Mouse (Mus musculus) c-Kit-positive CD71-positive TER-119-positive erythroid progenitor cells, embryonic 14.5 days (primary cell): ENCODE measurements around the gene Cds1.
"Not testable (repeated sequence)": the region's sequence is repeated elsewhere in the genome, so short reads cannot be mapped to it uniquely, and the experiment has no call there.

Source experiments
- DNase-seq: peaks from one replicate; pipeline ENCODE4 v3.0.0-alpha.2; 2013; ENCODE audit warnings: low spot score

Cds1 gene

DNA sequence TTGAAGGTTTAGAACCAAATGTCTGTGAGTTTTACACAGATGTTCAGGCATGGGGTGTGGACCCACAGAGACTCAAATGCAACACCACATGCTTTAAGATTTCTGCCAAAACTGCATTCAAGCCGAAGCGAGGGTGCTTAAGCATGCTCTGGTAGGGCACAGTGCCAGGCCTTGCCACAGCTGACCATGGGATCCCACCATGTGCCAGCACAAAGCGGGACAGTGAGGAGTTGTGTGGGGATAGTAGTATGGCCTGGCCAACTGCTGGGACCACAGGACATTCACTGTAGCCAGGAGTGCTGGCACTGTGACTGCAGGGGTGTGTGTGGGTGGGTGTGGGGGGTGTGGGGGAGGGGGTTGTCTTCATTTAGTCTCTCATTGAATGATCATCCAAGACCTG is 64.0 kb downstream of the Cds1 start:
- no peak for DNase-seq

DNA sequence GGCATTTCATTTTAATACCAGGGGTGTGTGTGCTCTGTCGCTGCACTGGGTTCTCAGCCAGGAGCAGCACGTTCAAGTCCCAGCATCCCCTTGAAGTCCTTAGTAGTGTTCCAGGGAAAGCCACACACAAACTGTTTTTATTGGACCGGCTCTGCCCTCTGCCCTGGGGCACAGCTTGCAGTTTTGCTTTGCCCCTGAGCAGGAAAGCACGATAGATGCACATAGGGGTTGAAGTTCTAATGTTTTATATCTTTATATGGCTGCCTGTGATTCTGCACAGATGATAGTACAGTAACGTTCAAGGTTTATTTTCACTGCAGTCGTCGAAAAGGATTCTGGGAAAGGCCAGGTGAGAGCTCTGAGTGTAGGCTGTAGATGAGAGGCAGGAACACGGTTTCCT is 65.2 kb downstream of the Cds1 start:
- no peak for DNase-seq

DNA sequence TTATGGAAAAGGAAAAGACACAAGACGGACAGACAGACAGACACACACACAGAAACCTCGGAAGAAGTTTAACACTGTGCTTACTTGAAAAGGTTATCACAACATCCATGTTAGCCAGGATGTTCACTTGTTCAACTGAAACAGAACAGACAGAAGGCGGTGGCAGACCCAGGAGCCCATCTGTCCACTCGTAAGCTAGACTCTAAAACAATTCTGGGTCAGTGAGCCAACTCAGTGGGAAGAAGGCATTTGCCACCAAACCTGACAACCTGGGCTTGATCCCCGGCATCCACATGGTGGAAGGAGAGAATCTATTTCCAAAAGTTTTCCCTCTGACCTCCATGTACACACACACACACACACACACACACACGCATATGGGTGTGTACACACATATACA is 67.1 kb downstream of the Cds1 start:
- DNase-seq = no peak

DNA sequence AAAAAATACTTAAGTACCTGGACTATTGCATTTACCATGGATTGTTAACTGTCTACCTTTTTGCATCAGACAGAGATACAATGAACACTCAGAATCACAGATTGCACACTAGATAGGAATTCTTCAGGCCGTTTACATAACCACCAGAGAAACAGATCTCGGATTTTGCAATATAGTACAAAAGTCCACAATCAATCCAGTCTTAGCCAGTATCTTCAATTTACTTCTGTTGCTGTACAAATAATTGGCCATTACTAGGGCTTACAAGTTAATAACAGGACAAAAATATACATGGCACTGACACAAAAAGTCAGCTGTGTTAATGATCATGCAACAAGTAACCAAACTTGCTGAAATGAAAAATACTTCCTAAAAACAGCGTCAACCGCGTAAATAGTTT is 68.1 kb downstream of the Cds1 start:
- no peak for DNase-seq

DNA sequence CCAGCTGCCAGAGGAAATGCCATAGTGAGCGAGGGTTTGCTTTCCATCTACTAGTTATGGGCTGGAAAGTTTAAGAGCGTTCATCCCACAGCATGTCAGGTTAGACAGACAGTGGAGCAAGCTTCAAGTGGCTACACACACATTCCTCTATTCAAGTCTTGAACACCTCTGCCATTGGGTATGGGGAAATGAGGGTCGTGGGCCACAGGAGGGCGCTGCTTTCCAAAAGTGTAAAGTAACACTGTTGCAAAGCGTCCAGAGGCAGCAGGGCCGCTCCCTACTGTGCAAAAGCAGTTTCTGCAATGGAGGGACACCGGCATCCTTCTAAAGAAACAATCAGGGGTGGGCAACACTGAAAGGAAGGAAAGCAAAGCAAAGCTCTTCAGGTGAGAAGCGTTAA is 68.9 kb downstream of the Cds1 start:
- DNase-seq = no peak

DNA sequence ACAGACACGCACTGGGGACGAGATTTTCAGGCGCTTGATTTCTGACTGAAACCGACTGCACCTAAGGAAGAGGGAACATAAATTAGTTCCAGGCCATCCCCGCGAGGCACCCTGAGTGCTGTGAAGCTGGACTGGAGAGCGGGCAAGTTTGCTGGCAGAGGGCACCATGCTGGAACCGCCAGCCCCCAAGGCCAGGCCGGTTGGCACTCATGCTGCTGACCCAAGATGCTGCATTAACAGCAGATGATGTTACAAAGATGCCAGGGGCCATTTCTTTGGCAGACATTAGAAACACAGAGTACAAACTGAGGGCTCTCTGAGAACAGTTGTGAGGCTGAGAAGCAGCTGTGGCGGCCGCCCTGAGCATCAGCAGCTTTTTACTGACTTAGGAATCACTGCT is 71.3 kb downstream of the Cds1 start:
- DNase-seq = no peak

DNA sequence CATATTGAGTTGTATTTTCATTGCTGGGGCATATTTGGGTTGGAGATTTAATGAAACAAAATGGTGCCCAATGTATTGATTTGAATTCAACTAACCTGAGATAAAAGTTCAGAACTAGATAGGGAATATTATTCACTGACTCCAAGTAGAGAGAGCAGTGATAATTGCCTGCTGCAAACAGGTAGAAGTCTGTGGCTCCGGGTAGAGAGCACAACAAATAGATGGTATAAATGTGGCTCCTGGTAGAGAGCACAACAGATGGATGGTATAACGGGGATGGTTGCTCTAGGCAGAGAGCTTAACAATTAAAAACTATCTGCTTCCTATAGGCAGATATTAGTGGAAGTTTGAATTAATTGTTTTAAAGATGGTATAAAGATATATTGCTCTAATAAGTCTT is 72.7 kb downstream of the Cds1 start:
- DNase-seq = not testable (repeated sequence)

DNA sequence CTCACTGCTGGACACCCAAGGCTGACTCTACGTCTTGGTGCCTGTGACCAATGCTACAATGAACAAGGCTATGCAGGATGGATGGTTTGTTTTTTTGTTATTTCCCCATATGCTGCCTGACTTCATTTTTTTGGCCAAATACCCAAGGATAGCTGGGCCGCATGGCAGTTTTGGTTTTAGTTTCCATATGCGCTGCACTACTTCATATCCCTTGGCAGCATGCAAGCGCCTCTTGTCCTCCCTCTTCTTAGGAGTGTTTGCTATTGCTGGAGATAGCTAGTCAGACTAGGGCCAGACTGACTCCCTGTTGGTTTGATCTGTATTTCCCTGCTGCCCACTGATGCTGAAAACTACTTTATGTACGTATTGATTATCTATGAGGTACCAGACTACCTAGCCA is 75.5 kb downstream of the Cds1 start:
- no peak for DNase-seq

DNA sequence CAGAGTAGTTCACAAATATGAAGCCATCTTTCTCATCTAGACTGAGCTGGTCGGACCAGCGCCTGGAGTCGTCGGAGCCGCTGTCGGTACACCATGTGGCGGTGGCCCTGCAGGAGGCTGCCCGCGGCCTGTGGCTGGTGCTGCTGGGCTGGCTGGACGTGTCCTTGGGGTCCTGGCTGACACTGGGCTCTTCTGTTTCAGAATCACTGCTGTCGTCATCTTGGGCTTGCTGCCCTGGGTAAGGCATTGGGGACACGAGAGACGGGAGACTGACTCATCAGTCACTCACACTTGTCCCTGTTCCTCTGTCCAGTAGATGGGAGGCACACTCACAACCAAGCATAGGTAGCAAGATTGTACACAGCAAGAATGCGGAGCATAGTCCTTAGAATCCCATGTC is 80.1 kb downstream of the Cds1 start:
- no peak for DNase-seq

DNA sequence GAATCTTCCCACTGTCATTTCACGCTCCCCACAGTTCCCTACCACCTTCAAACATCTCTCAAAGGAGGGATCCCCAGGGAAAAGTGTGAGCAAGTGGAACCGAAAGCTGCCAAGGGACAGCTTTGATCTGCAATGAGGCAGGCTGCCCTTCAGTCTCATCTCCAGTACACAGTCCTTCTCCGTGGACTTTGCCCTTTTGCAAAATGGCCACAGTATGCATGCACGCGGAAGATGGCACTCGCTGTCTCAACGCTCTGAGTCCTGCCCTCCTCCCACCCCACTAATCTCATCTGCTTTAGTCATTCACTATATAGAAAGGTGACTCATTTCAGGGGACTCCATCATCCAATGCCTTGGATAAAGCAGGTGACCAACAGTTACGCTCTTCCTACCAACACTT is 81.0 kb downstream of the Cds1 start:
- no peak for DNase-seq

DNA sequence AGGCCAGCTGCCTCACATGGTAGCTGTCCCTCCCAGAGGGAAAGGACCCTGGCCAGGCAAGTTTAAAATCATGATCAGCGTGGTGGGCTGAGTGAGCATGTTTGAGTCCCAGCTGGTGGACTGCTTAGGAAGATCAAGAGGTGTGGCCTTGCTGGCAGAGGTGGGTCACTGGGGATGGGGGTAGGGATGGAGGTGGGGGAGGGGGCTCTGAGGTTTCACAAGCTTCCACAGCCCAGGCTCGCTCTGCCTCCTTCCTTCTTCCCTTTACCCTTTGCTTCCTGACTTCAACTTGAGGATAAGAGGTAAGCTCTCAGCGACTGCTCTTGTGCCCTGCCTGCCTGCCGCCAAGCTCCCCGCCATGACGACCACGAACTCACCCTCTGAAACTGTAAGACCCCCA is 82.4 kb downstream of the Cds1 start:
- no peak for DNase-seq

DNA sequence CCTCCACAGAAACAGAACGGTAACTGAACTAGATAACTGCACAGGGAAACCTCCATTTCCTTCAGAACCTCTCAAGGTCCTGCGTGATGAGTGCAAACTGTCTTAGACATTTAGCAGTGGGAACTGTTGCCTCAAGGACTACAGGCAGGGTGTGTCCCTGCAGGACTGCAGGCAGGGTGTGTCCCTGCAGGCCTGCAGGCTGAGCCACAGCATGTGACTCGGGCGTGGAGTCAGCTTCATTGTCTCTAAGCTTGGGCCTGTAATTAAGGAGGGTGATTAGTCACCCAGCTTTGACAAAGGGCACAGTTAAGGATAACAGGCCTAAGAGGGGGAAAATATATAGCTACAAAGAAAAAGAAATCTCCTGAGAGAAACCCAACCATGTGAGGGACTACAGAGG is 82.8 kb downstream of the Cds1 start:
- no peak for DNase-seq

DNA sequence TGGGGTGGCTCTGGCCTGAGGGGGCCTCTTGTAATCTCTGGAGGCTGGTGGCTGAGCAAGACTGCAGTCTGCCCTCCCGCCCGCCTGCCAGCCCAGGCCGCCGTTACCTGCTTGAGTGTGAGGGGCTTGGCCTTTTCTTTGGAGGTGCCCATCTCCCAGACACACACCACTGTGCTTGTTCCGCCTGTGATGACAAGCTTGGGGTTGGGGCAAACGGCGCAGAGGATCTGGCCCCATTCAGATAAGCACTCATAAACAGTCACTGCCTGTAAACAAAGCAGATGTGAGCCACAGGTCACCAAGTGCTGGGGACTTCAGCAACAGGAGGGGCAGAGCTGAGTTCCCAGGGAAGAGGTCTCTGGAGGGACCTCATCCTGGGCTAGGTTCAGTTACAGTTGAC is 86.2 kb downstream of the Cds1 start:
- DNase-seq = no peak

DNA sequence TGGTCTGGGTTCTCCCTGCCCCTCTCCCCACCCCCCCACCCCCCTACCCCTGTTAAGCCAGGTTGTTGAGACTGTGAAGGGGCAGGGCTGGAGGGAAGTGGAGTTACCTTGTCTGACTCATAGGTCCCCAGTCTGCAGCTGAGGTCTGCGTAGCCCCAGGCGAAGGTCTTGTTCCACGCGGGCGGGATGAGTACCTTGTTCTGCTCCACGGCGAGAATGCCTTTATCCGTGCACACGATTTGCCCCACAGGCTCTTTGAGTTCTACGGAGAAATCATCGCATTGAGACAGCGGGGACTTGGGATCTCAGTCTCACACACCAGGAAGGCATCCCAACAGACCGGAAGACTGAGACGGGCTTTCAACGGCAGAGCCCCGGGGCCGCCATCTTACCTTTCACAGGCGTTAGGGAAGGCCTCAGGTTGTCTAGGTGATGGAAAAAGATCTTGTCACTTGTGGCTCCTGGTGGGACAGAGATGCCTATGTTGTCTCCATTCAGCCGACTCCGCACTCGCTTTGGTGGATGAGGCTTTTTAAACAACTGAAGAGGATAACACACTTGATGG is 87.3 kb downstream of the Cds1 start:
- no peak for DNase-seq

DNA sequence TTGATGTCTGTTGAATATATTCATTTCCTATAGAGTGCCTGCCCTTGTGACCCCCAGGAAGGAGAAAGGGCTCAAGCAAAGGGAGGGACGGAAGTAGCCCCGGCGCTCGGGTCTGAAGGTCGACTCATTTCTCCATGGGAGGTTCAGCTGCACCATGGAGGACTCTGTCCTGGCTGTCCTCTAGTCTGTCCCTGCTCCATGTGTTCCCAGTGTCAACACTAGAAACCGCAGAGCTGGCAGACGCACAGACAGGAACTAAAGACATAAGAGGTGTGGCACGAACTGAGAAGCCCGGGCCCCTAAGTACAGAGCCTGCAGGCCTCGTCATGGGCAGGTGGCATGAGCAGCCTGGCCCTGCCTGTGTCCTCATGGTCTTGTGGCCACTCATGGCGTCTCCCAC is 89.2 kb downstream of the Cds1 start:
- DNase-seq = no peak

DNA sequence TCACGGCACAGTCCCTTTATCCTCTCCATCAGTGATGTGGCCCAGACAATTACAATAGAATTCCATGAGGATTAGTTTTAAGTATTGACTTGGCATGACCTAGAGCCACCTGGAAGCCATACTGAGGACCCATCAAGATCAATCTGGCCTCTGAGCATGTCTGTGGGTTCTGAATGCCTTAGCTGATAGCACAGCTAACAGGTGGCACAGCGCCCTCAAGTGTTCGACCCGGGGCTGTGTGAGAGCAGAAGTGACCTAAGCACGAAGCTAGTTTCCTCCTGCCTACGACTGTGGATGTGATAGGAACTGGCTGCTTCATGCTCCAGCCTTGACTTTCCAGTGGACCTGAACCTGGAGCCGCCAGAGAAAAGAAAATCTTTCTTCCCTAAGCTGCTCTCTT is 89.7 kb downstream of the Cds1 start:
- peak; percentile 8 for DNase-seq

DNA sequence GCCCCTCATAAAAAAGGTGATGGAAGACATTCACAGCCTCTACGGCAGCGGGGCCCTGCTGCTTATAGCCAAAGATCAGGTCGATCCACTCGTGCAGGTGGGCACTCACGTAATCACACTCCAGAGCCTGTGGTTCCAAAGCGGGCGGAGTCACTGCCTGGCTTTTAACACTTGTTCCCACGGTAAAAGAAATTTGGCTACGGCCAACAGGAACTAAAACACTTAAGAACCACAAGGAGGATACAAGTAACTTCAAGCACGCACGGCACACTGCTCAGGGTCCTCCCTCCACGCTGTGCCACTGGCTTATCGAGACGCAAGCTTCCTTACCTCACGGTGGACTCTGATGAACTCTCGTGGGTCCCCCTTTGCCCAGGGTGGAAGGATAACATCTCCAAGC is 90.5 kb downstream of the Cds1 start:
- DNase-seq = no peak

DNA sequence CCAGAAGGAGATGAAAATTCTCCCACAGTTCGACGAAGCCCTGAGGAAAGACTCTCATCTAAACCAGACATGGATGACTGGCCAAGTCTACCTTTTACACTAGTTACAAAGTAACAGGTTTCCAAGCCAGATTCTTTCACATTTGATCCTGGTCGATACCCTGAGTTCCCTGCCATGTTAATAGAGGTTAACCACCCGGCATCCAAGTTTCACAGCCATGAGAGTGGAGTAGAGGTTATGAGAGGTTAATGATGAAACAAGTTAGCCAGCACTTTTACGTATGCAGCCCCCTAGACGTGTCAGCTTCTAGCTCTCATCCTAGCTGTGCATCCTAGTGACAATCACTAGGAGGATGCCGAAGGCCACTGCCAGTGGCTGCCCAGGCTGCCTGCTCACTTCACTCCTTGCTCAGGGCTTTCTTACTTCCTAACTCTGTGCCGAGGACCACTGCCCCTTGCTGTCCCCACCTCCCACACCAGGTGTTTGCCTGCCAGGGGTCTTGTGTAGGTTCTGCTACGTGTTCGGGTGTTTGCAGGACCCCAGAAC is 94.0 kb downstream of the Cds1 start:
- DNase-seq = no peak

DNA sequence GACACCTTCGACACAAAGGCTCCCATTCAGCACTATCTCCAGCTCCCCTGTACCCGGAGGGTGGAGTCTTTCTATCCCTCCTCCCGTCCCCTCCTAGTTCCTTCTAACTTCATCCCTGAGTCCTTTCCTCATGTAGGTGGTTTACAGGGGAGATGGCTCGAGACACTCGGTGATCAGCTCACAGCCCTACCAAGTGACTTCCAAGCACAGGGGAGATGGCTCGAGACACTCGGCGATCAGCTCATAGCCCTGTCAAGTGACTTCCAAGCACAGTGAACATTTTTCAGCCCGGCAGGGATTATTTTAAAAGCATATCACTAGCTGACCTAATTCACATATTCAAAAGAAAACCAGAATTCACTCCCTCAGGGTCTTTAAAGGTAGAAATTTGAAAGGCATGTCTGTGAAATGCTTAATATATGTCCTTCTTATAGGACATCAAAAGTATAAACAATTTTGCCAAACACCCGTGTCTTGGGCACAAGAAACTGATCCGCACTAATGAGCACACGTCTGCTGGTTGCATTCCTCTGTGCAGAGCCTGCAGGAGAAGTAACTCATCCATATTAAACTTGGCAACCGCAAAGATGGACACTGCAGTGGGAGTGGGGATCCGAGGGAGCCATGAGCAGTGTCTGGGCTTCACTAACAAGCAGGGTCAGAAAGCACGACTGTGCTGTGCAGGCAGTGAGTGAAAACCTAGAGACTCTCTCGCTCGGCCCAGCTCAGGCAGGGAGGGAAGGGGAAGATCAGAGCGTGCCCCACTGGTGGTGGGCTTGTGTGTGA is 97.0 kb downstream of the Cds1 start:
- no peak for DNase-seq

DNA sequence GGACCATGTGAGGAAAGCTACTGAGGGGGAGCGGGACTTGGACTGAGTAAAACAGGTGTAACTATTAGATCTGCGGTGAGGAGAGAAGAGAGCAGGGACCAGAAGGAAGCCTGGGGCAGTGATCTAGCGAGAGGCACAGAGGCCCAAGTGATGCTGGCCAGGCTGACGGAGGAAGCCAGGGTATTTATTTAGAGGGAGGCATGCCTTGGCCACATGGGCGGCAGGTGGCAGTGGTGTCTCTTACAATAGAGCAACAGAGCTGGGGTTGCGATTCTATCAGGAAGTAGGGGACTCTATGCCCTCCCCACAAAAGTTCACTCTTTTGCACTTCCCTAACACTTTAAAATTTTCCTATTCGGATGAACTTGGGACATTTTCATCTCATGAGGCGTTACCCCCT is 97.7 kb downstream of the Cds1 start:
- DNase-seq = no peak

DNA sequence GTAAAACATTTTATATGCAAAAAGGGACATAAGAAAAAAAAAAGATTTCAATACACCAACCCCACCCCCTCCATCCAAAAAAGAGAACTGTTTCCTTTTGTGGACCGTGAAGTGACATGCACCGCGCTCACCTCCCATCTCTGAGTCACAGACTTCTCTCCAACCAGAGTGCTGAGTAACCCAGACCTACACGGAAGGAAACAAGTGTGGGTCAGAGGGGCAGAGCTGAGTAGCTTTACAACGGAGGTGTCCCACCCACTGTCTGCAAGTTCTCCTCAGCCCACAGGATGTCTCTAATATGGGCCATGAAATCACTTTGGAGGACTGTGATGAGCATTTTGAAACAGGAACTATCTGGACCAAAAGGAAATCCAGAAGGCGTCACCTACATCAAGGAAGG is 99.0 kb downstream of the Cds1 start:
- DNase-seq = no peak

DNA sequence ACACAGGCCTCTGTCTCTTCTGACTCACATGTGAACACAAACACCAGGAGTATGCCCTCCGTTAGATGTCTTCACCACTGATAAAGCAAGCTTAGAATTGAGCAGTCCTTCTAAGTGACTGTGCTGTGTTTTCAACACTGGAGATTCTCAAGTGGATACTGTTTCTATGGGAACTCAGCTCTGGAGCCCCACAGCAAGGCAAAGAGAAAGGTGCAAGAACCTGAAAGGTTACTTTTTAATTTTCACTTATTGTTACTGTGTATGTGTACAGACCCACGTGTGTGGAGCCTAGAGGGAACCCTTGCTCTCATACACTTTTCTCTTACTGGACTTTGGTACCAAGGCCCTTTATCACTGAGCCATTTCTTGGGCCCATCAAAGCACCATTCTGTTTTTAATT is 101.8 kb downstream of the Cds1 start:
- DNase-seq = no peak
